Mouse (Mus musculus): ENCODE results near the gene Txn1.

The Txn1 gene

GRCm38 (mm10) chr4:57895902-57896301 lies 60.3 kb downstream of the Txn1 start:
- no peak for DNase-seq

- DNase-seq = no peak
Observed at GRCm38 (mm10) chr4:57895140-57895539, 61.1 kb downstream of the Txn1 start.

Data from cerebellum, adult 9-10 months (tissue).